Mouse (Mus musculus) gonadal fat pad, adult 2 months (tissue): Measurements from ENCODE around the gene Crb2. TPM values are rescaled to one million over a fixed set of nuclear protein-coding genes. Genes with fewer than 3 reads are reported as not detected.

Experiments used
- polyA plus RNA-seq: library from polyadenylated mRNA; depleted of rRNA; stranded (reverse); fragments of >200 nt; gene quantifications from 2 replicates; pipeline ENCODE4 v1.2.3, GENCODE M21; 2012; rRNA removed

Crb2 gene
- polyA plus RNA-seq, 1 experiment, result 0.92 TPM

Other genes with a start within 250 kb of the Crb2 start
- gene Strbp, start 72.4 kb upstream of the Crb2 start, polyA plus RNA-seq, result 4.4 and 6.5 TPM in 2 replicates